Mouse (Mus musculus) fat pad, adult 2 months (tissue): ENCODE measurements around the gene Selenoh.
A peak's percentile ranks its signal among the peaks of the same experiment; 100 is the strongest.

ENCODE experiments used
- DNase-seq: peaks from one replicate; pipeline ENCODE4 v3.0.0-alpha.2; 2011; ENCODE audit warnings: low read depth, low spot score; ENCODE audit errors: extremely low read depth

Selenoh gene

GRCm38 (mm10) chr2:84632999-84633398, 37.6 kb downstream of the Selenoh start:
- DNase-seq = peak; percentile 49

GRCm38 (mm10) chr2:84632001-84632400, 38.6 kb downstream of the Selenoh start:
- no peak for DNase-seq

- no peak for DNase-seq
Observed at GRCm38 (mm10) chr2:84627036-84627435, 43.5 kb downstream of the Selenoh start.

- DNase-seq = peak; percentile 42
Observed at GRCm38 (mm10) chr2:84626366-84626975, 44.1 kb downstream of the Selenoh start.

GRCm38 (mm10) chr2:84624201-84624600, 46.4 kb downstream of the Selenoh start:
- no peak for DNase-seq

- no peak for DNase-seq
Observed at GRCm38 (mm10) chr2:84623428-84624119, 47.0 kb downstream of the Selenoh start.

- no peak for DNase-seq
Observed at GRCm38 (mm10) chr2:84622668-84623067, 47.9 kb downstream of the Selenoh start.

- DNase-seq = no peak
Observed at GRCm38 (mm10) chr2:84619646-84620340, 50.8 kb downstream of the Selenoh start.
